Mouse (Mus musculus): Measurements from ENCODE around the gene Klhl3. TPM values are rescaled to one million over a fixed set of nuclear protein-coding genes. Genes with fewer than 3 reads are reported as not detected.

Klhl3 gene
- total RNA-seq, 2 experiments from 2014 or later: 24.2 to 24.3 TPM

- no peak for DNase-seq (ENCODE audit: extremely low spot score in 1 of 2, low spot score in 2 of 2)
- intact Hi-C loops (cut with DNase I): no loop called here
These were observed 105.9 kb downstream of the Klhl3 start for GRCm38 (mm10) chr13:58007256-58008037.

- intact Hi-C loops (cut with DNase I): no loop called here
- DNase-seq (ENCODE audit: extremely low spot score in 1 of 2, low spot score in 2 of 2): no peak
These were observed 111.6 kb downstream of the Klhl3 start for GRCm38 (mm10) chr13:58001792-58002191.

- intact Hi-C loops (cut with DNase I): no loop called here
- DNase-seq (ENCODE audit: extremely low spot score in 1 of 2, low spot score in 2 of 2): no peak
These were observed 116.9 kb downstream of the Klhl3 start for GRCm38 (mm10) chr13:57996536-57996935.

GRCm38 (mm10) chr13:57995864-57996263 lies 117.5 kb downstream of the Klhl3 start:
- no peak for DNase-seq (ENCODE audit: extremely low spot score in 1 of 2, low spot score in 2 of 2)
- intact Hi-C loops (cut with DNase I): no loop called here

GRCm38 (mm10) chr13:57984637-57985036 lies 128.8 kb downstream of the Klhl3 start:
- intact Hi-C loops (cut with DNase I): no loop called here
- DNase-seq (ENCODE audit: extremely low spot score in 1 of 2, low spot score in 2 of 2): no peak

GRCm38 (mm10) chr13:57984163-57984562 lies 129.2 kb downstream of the Klhl3 start:
- DNase-seq (ENCODE audit: extremely low spot score in 1 of 2, low spot score in 2 of 2): no peak
- intact Hi-C loops (cut with DNase I): no loop called here

GRCm38 (mm10) chr13:57983330-57983729 lies 130.1 kb downstream of the Klhl3 start:
- intact Hi-C loops (cut with DNase I): no loop called here
- DNase-seq (ENCODE audit: extremely low spot score in 1 of 2, low spot score in 2 of 2): peak in 1 of 2 experiments; percentile 75

- intact Hi-C loops (cut with DNase I): no loop called here
- DNase-seq (ENCODE audit: extremely low spot score in 1 of 2, low spot score in 2 of 2): peak; percentile 44 to 51
These were observed 130.5 kb downstream of the Klhl3 start for GRCm38 (mm10) chr13:57982904-57983303.

- intact Hi-C loops (cut with DNase I): no loop called here
- DNase-seq (ENCODE audit: extremely low spot score in 1 of 2, low spot score in 2 of 2): no peak
These were observed 132.7 kb downstream of the Klhl3 start for GRCm38 (mm10) chr13:57980679-57981078.

- intact Hi-C loops (cut with DNase I): no loop called here
- no peak for DNase-seq (ENCODE audit: extremely low spot score in 1 of 2, low spot score in 2 of 2)
These were observed 133.3 kb downstream of the Klhl3 start for GRCm38 (mm10) chr13:57980071-57980470.

GRCm38 (mm10) chr13:57978931-57979330 lies 134.5 kb downstream of the Klhl3 start:
- no peak for DNase-seq (ENCODE audit: extremely low spot score in 1 of 2, low spot score in 2 of 2)
- intact Hi-C loops (cut with DNase I): no loop called here

GRCm38 (mm10) chr13:57977721-57978120 lies 135.7 kb downstream of the Klhl3 start:
- intact Hi-C loops (cut with DNase I): no loop called here
- no peak for DNase-seq (ENCODE audit: extremely low spot score in 1 of 2, low spot score in 2 of 2)

GRCm38 (mm10) chr13:57965658-57966057 lies 147.7 kb downstream of the Klhl3 start:
- intact Hi-C loops (cut with DNase I): no loop called here
- no peak for DNase-seq (ENCODE audit: extremely low spot score in 1 of 2, low spot score in 2 of 2)

GRCm38 (mm10) chr13:57960254-57960653 lies 153.1 kb downstream of the Klhl3 start:
- no peak for DNase-seq (ENCODE audit: extremely low spot score in 1 of 2, low spot score in 2 of 2)
- intact Hi-C loops (cut with DNase I): no loop called here

GRCm38 (mm10) chr13:57959806-57960205 lies 153.6 kb downstream of the Klhl3 start:
- intact Hi-C loops (cut with DNase I): no loop called here

More at GRCm38 (mm10) chr13:57959806-57960205, 153.6 kb downstream of the Klhl3 start:
- DNase-seq (ENCODE audit: extremely low spot score in 1 of 2, low spot score in 2 of 2): no peak

Small RNA genes lying within 50 kb of the gene (microRNA-seq; reads per million reads assigned to microRNA genes)
- gene Mir874: 1,980 reads per million, percentile 84 among the genes with 10 or more reads in this experiment

Other genes with a start within 250 kb of the Klhl3 start
- gene Spock1, start 205.3 kb downstream of the Klhl3 start, total RNA-seq (2021): 100 to 1,000 TPM; 276 to 302 TPM
- gene Hnrnpa0, start 15.0 kb upstream of the Klhl3 start, total RNA-seq (2021): 100 to 1,000 TPM; 146 to 151 TPM
- gene Idnk, start 44.1 kb upstream of the Klhl3 start, total RNA-seq (2021): 10 to 100 TPM; 22.3 to 25.1 TPM
- gene Ubqln1, start 102.1 kb upstream of the Klhl3 start, total RNA-seq (2021): 100 to 1,000 TPM; 128 to 135 TPM
- gene Gkap1, start 162.1 kb upstream of the Klhl3 start, total RNA-seq (2021): 10 to 100 TPM; 17.9 to 22.6 TPM
- gene Kif27, start 245.5 kb upstream of the Klhl3 start, total RNA-seq (2021): 1 to 10 TPM; 2.0 to 3.6 TPM

Measured in left cerebral cortex, postnatal 10 days (tissue).